Mouse (Mus musculus) midbrain, embryonic 15.5 days (tissue): ENCODE data around the gene Sh3tc1. TPM values are rescaled to one million over a fixed set of nuclear protein-coding genes. Genes with fewer than 3 reads are reported as not detected.

Experiments
- polyA plus RNA-seq: library from polyadenylated mRNA; unstranded; fragments of >200 nt; fragmentation: Nextera tagmentation; extraction: Ambion mirVana; gene quantifications from 2 replicates; pipeline ENCODE4 v1.2.1, GENCODE M21; 2015

The Sh3tc1 gene
- polyA plus RNA-seq, 1 experiment from 2014 or later, result 2.5 TPM

Other genes with a start within 250 kb of the Sh3tc1 start
- 1.8 and 2.2 TPM in 2 replicates for gene Cpz, start 214.3 kb downstream of the Sh3tc1 start, polyA plus RNA-seq
- 7.3 and 7.6 TPM in 2 replicates for gene Trmt44, start 164.9 kb downstream of the Sh3tc1 start, polyA plus RNA-seq
- gene Acox3, start 156.9 kb downstream of the Sh3tc1 start, polyA plus RNA-seq, result 14.6 and 16.0 TPM in 2 replicates
- gene Htra3, start 60.2 kb downstream of the Sh3tc1 start, polyA plus RNA-seq, result 14.9 and 15.2 TPM in 2 replicates
- 21.3 and 25.7 TPM in 2 replicates for gene Ablim2, start 17.9 kb upstream of the Sh3tc1 start, polyA plus RNA-seq
- 71.1 and 76.9 TPM in 2 replicates for gene Afap1, start 153.3 kb upstream of the Sh3tc1 start, polyA plus RNA-seq